Mouse (Mus musculus) C2C12 (cell line): ENCODE measurements at regions not wholly inside any gene's neighbourhood (a gene's known extent, or its start where the extent isn't known, plus 50 kb on each side); places are given as distances from the start of the nearest gene placed in this dataset.

ENCODE experiments used
- H3K27me3 ChIP-seq: one replicate; pipeline ENCODE4 v1.6.1; 2011; ENCODE audit not compliant: control insufficient read depth, insufficient read depth, insufficient read length
- H3K36me3 ChIP-seq: one replicate; pipeline ENCODE4 v1.6.1; 2011; ENCODE audit not compliant: control insufficient read depth, insufficient read depth
- H3K4me3 ChIP-seq: one replicate; pipeline ENCODE4 v1.5.1; 2011; ENCODE audit warnings: mild to moderate bottlenecking, control low read depth; ENCODE audit not compliant: poor library complexity, insufficient read depth, severe bottlenecking
- H3K79me2 ChIP-seq: one replicate; pipeline ENCODE4 v1.6.1; 2011; ENCODE audit not compliant: control insufficient read depth, insufficient read depth
- H3K79me3 ChIP-seq: one replicate; pipeline ENCODE4 v1.6.1; 2011; ENCODE audit warnings: low read depth, control low read depth
- H3ac ChIP-seq: one replicate; pipeline ENCODE3; 2011; ENCODE audit warnings: low read depth; ENCODE audit not compliant: control insufficient read depth, insufficient read length
- CEBPB ChIP-seq: IDR thresholded peaks from one replicate; pipeline ENCODE4 v1.6.1; 2011; ENCODE audit warnings: low read depth, mild to moderate bottlenecking, control low read depth, moderate library complexity
- CTCF ChIP-seq: IDR thresholded peaks from one replicate; pipeline ENCODE4 v1.5.1; 2011; ENCODE audit not compliant: control insufficient read depth, insufficient read depth, insufficient read length
- FOSL1 ChIP-seq: IDR thresholded peaks from one replicate; pipeline ENCODE4 v1.8.0; 2011; ENCODE audit warnings: mild to moderate bottlenecking, low read length; ENCODE audit not compliant: poor library complexity, insufficient read depth, severe bottlenecking
- MAX ChIP-seq: IDR thresholded peaks from one replicate; pipeline ENCODE4 v1.6.1; 2011; ENCODE audit warnings: mild to moderate bottlenecking, control low read depth
- MYOD1 ChIP-seq: IDR thresholded peaks from one replicate; pipeline ENCODE4 v1.6.1; 2011; ENCODE audit warnings: low read depth; ENCODE audit not compliant: control insufficient read depth, insufficient read length
- MYOG ChIP-seq: IDR thresholded peaks from one replicate; pipeline ENCODE4 v1.6.1; 2011; ENCODE audit not compliant: control insufficient read depth, insufficient read length; ENCODE audit errors: extremely low read depth
- USF1 ChIP-seq: IDR thresholded peaks from one replicate; pipeline ENCODE4 v1.6.1; 2011; ENCODE audit warnings: low read depth, mild to moderate bottlenecking, control low read depth, moderate library complexity

- Histone ChIP-seq H3K4me3 (no peak overlapping the region), H3K79me2 (no peaks in the 10 kb centered on the region), H3K27me3 (no peaks in the 10 kb centered on the region), H3K36me3 (no peaks in the 10 kb centered on the region), H3K79me3 (no peaks in the 10 kb centered on the region), H3ac (no peak overlapping the region)
- TF ChIP-seq FOSL1 = no peak
- TF ChIP-seq MAX = no peak
- TF ChIP-seq CEBPB = no peak
- no peak for TF ChIP-seq USF1
- TF ChIP-seq MYOG = no peak
- no peak for TF ChIP-seq MYOD1
- no peak for TF ChIP-seq CTCF
Observed at GRCm38 (mm10) chr14:102016572-102016971, 286.8 kb downstream of the Lmo7 start.

- Histone ChIP-seq H3K36me3 (no peaks in the 10 kb centered on the region), H3ac (no peak overlapping the region), H3K79me3 (no peaks in the 10 kb centered on the region), H3K79me2 (no peaks in the 10 kb centered on the region), H3K4me3 (no peak overlapping the region), H3K27me3 (no peaks in the 10 kb centered on the region)
- no peak for TF ChIP-seq MYOD1
- no peak for TF ChIP-seq CTCF
- no peak for TF ChIP-seq MAX
- no peak for TF ChIP-seq CEBPB
Observed at GRCm38 (mm10) chr14:102014976-102015603, 285.3 kb downstream of the Lmo7 start.

- no peaks in the 10 kb centered on the region for H3K79me3 ChIP-seq
- H3K4me3 ChIP-seq = no peak overlapping the region
- no peaks in the 10 kb centered on the region for H3K79me2 ChIP-seq
- H3K27me3 ChIP-seq = no peaks in the 10 kb centered on the region
- H3ac ChIP-seq = no peak overlapping the region
- no peak for TF ChIP-seq CEBPB
- no peak for TF ChIP-seq MYOD1
- no peak for TF ChIP-seq MYOG
- TF ChIP-seq FOSL1 = no peak
- TF ChIP-seq USF1 = no peak
- TF ChIP-seq MAX = no peak
- TF ChIP-seq CTCF = no peak
- no peaks in the 10 kb centered on the region for H3K36me3 ChIP-seq
Observed at GRCm38 (mm10) chr14:102013238-102013637, 283.5 kb downstream of the Lmo7 start.

- H3K36me3 ChIP-seq = no peaks in the 10 kb centered on the region
- H3K27me3 ChIP-seq = no peaks in the 10 kb centered on the region
- H3K4me3 ChIP-seq = no peak overlapping the region
- no peaks in the 10 kb centered on the region for H3K79me2 ChIP-seq
- TF ChIP-seq MAX = no peak
- TF ChIP-seq MYOG = no peak
- no peak for TF ChIP-seq MYOD1
- TF ChIP-seq FOSL1 = no peak
- no peak for TF ChIP-seq USF1
- TF ChIP-seq CEBPB = no peak
- no peak for TF ChIP-seq CTCF
- no peak overlapping the region for H3ac ChIP-seq
- no peaks in the 10 kb centered on the region for H3K79me3 ChIP-seq
Observed at GRCm38 (mm10) chr14:101997535-101997934, 267.8 kb downstream of the Lmo7 start.

- H3K79me2 ChIP-seq = no peaks in the 10 kb centered on the region
- no peaks in the 10 kb centered on the region for H3K27me3 ChIP-seq
- no peaks in the 10 kb centered on the region for H3K36me3 ChIP-seq
- no peak overlapping the region for H3ac ChIP-seq
- H3K4me3 ChIP-seq = no peak overlapping the region
- no peaks in the 10 kb centered on the region for H3K79me3 ChIP-seq
- TF ChIP-seq CTCF (no peak), CEBPB (no peak), USF1 (no peak), MAX (no peak), MYOD1 (no peak), FOSL1 (no peak), MYOG (no peak)
Observed at GRCm38 (mm10) chr14:101984401-101984800, 254.6 kb downstream of the Lmo7 start.
